Mouse (Mus musculus) spleen, postnatal 36 days (tissue): ENCODE data around the gene Ankrd60.

Experiments used
- DNase-seq, 2 experiments: peaks; one replicate each; pipeline ENCODE4 v3.0.0; 2022; ENCODE audit warnings: low spot score in 2 of 2, mixed read lengths in 1 of 2

Gene Ankrd60

DNA sequence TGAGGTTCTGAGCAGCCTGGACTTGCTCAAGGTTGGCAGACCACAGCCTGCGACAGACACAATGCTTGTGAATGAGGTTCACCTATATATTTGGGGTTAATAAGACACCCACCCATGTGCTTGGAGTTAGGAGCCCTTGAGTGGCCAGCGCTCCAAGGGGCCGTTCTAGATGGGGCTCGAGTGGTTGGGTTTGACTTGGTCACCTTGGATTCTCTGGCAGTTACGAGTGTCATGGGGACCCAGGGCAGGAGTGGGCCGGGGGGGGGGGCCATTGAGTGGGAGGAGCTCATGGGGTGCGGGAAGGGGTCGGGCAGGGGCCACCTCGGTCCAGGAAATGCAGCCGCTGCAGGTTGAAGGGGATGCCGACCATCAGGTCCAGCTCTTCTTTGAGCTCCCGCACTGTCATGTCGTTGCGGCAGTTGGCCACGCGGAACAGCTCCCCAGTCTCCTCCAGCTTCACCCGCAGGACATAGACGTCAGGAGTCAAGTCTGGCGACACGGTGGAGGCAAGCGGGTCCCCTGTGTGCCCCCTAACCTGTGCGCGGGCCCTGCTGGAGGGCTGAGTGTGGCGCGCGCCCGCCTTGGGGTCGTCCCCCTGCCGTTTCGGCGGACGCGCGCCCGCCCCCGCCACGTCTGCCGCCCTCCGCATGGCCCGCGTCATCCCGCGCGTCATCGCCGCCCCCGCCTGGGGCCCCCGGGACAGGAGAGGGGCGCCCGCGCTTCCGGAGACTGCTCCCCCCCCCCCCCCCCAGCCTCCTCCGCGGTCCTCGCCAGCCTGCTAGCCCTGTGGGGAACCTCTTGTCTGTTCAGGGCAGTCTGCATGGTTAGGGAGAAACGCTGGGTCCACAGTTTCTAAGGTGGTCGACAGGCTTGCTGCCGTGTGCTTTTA lies at the start of gene Ankrd60:
Gene Ankrd60 (minus strand): TSS at position 697 of the 889 bp plus-strand sequence.
- DNase-seq, result peak; percentile 55 to 67

DNA sequence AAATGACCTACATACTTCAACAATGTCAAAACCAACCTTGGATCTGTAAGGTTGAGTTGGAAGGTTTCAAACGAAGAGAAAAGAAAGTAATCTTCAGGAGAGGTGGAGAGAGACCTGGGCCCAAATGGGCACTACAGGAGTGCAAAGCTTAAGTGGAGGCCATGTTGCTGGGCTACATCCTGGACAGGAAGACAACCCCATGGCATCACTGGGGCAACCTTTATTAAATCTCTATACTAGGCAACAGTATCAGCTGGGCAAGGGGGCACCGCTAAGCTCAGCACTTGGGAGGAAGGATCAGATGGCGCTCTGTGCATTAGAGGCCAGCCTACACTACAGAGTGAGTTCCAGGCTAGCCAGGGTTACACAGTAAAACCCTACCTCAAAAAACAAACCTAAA lies 47.6 kb upstream of the Ankrd60 start:
- DNase-seq, result no peak

DNA sequence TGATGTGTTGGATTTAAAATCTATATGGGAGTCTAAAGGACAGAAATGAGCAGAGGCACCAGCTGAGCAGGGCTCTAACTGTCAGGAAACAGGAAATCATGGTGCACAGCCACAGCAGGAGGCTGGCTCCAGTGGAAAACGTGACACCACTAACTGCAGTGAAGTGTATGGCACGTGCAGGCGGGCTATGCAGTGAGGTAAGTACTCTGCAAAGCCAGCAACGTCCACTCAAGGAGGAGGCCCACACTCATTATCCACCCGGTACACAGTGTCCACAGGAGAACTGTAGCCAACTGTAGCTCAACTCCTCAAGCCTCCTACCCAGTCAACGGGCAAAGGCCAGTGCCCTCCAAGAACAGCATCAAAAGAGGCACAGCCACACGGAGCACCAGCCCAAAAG lies 46.5 kb upstream of the Ankrd60 start:
- no peak for DNase-seq

DNA sequence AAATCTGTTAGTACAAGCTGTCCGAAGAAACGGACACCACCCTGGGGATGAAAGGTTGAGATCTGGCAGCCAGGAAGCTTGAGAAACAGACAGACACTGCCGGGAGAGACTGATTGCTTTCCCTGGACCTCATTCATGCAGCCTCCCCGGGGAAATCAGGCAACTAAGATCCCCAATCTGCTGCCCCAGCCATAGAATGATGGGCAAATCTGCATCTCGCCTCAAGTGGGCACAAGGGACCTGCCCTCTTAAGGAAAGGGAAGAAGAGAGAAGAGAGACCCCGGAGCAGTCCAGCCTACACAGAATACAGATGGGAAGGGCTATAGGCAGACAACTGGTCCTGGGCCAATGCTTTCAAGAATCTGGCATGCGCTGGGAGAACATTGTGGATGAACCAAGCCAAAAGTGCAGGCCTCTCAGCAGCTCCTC lies 44.0 kb upstream of the Ankrd60 start:
- no peak for DNase-seq

DNA sequence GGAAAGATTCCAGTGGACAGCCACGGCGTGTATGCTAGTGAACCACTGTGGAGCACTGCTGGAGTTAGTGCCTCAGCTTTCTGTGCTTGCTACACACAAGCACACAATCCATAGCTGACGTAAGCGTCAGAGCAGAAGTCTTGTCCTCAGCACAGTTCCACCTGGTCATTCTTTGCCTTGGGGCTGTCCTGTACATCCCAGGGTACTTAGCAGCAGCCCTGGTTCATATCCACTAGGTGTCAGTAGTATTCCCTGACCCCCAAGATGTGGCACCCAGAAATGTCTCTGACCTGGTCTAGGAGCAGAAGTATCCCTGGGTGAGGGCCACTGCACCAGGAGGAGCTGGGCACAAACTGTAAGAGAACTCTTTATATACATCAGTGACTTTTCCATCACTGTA lies 42.5 kb upstream of the Ankrd60 start:
- no peak for DNase-seq

DNA sequence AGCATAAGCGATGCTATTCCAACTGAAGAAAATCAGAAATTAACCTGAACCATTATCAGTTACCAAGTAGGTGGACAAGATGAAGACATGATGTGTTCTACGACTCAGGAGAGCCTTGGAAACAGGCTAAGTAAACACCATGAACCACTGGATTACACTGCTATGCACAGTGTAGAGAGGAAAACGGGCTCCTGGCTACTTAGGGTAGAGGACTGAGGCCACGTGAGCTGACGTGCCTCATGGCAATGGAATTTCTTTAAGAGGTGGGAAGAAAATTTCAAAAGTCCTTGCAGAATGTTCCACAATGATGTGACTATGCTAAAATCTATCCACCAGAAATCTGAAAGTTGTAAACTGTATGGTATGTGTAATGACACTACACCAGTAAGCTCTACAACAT lies 41.0 kb upstream of the Ankrd60 start:
- no peak for DNase-seq

DNA sequence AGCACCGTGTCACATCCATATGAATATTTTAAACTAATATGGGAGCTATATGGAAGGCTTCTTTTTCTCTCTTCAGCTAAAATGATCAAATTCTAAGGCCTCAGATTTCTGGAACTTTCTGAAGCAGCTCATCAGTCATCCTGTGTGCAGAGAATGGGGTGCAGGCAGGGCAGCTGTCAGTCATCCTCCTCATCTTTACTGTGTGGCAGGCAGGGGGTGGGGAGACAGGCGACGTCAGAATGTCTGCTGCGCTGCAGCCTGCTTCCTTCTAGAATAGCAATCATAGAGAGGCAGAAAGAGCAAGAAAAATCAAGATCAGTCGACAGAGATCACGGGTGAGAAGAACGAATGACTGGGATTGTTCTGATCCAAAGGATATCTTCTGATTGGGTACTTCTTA lies 38.0 kb upstream of the Ankrd60 start:
- no peak for DNase-seq

DNA sequence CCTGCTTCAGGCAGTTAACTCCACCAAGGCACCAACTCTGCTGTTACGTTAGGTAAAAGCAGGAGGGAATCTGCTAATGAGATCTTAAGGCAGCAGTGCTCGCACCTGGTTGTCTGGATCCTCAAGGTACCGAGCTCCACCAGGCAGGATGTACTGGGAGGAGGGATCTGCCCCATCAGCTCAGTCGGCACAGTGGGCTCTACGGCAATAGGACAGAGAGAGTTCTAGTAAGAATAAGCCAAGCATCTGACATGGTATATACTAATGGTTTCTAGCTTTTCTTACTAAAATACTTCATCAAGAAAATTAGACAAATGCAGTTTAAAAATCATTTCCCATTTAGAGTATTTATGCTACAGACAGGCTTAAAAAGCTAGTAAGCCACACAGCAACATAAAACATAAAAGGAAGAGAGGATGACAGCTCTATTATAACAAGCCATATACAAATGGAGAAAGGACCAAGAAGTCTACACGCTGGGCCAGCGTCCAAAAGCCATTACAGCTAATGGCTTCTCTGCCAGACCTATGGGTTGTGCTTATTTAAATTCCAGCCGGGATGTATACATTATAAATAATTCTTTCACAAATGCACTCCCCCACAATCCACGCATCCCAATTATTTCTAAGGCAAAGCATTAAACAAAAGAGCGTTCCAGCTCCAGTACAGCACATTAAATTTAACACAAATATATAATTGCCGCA lies 37.4 kb upstream of the Ankrd60 start:
- DNase-seq, result no peak

DNA sequence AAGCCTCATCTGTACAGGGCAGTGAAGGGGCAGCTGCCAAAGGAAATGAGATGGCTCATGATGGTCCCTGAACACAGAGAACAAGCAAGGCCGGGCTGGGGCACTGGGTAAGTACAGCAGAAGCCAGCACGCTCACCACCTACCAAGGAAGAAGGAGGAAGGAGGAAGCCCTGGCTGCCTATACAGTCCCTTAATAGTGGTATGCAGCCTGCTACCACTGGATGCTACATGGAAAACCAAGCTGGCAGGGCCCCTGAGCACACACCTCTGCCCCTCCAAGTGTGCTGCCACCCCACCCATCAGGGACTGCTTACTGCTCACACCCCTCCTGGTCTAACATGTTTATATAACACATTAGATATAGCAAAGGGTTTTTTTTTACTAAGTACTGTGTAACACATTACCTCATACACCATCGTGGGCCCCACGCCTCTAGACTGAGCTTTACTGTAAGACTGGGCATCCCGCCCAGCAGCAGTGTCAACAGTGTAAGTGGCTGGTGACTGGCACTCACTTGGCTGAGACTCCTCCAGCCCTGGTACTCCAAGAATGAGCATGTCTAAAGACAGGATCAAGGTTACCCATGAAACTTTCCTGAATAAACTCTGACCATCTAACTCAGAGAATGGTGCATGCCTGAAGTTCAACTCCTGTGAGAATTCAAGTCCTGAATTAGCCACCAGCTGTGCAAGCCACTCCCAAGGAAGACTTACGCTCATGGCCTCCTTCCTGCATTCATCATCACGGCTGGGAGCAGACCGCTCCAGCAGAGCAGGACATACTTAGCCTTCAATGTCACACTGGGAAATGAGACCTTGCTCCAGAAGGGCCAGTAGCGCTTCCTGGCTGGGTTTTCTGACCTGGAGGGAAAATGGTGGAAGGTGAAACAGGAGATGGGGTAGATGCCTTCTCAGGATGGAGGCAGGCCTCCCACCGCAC lies 30.1 kb upstream of the Ankrd60 start:
- no peak for DNase-seq

DNA sequence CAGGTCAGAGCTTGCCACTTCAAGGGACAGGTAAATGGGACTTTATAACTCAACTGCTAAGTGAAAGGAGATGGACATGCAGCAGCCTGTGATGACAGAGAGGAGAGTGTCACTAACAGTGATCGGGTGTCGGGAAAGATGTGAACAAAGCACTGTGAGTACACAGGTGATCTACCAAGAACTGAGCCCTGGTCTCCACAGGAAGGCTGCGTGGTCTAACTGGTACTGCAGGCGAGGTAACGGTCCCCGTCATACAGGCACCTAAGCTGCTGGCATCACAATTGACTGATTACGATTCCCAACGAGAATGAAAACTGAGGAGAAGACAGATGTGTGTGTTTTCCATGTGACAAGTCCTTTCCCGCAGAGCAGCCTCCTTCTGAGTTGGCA lies 28.2 kb upstream of the Ankrd60 start:
- no peak for DNase-seq

DNA sequence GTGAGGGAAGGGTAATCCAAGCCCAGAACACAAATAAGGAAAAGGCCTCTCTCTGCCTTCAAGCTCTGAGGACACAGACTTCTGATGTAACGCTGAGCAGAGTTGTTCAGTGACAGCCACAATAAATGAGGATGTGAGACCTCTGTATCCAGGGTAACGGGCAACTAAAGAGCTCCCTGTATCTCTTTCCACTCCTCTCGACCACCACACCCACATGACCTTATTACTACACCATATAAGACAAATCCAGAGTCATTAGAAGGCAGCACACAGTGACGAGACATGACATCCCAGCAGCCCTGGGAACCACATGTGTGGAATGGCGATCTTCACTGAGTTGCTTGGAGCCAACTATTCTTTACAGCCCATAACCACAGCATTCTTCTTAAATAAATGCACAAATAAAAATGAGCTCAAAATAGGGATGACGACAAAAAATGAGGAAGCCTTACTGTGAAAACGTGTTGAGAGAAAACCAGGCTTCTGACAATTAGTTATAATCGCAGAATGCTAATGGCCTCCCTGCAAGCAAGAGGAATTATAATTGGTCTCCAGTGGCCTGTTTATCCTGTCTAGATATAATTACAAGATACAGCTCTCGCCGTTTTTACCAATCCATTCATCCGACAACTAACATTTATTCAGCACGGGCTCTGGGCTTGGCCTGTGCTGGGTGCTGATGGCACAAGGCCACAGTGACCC lies 27.7 kb upstream of the Ankrd60 start:
- DNase-seq, result no peak

DNA sequence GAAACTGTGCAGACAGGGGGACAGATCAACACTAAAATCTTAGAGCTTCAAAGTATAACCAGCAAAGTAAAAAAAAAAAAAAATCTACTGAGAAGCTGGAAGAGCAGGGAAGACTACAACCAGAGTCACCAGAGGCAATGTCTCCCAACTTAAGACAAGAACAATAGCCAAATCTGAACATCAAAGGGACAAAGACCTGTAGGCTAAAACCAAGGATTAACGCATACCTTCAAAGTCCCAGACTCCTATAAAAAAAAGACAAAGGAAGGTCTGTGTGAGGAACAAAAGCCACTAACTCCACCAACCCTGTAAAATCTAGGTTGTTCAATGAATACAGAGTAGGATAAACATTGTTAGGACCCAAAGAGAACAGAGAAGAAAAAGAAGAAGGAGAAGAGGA lies 23.7 kb upstream of the Ankrd60 start:
- DNase-seq, result no peak

DNA sequence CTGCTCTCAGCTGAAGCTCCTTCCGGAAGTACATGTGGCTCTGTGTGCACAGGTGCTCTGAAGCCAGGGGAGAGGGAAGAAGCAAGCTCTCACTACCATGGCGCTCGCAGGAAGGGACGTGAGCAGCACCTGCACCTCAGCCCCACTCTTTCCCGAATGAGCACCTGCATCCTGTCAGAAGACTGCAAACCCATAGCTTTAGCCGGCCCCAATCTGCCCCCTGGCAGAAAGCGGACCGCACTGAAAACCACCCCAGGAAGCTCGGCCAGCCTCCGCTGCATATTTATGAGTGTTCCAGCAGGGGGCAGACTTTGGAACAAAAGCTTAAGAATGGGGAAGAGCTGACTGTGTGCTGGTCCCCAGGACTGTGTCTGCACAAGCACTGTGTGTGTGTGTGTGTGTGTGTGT lies 17.2 kb upstream of the Ankrd60 start:
- DNase-seq, result peak in 1 of 2 experiments; percentile 12

DNA sequence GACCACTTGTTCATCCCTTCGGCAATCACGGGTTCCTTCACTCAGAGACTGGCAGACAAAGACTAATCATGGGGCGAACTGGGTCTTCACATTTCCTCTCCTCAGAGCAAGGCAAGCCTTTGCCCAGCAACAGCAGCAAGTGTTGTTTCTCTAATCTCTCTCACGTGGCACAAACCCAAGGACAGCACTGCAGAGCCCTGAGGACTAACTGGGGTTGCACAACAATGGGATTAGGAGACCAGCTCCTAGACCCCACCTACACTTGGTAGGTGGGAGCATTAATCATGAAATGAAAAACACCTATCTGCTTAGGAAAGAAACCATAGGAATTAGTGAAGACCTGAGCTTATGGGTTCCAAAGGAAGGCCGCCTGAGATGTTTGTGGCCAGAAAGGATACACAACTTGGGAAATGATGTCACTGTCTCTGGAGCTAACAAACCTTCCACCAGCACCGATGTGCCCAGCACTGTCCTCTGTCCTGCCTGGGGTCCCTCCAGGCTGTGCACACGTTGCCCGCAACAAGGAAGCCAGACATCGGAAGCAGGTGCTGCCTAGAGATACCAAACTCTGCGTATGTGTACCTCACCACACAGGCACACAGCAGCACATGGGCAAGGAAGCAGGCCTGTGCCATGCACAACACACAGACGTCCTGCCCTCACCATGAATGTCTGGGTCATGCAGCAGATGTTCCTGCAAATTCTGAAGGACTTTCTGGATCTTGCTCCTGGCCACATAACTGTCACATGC lies 16.3 kb upstream of the Ankrd60 start:
- no peak for DNase-seq

DNA sequence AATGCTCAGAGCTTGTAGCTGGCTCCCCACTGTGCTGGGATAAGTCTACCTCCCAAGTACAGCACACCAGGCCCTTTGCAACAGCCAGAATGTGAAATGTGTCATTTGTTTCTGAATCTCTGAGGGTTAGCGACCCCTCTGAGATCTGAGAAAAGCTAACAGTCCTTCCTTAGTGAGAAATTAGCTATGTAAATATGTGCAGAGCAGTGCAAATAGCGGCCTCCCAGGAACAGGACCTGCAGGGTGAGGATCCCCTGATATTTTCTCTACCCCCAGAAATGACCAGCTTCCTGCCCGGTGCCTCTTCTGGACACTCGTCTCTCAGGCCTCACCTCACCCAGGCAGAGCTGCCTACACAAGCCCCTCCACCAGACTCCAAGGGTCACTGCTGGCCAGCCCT lies 15.7 kb upstream of the Ankrd60 start:
- no peak for DNase-seq

DNA sequence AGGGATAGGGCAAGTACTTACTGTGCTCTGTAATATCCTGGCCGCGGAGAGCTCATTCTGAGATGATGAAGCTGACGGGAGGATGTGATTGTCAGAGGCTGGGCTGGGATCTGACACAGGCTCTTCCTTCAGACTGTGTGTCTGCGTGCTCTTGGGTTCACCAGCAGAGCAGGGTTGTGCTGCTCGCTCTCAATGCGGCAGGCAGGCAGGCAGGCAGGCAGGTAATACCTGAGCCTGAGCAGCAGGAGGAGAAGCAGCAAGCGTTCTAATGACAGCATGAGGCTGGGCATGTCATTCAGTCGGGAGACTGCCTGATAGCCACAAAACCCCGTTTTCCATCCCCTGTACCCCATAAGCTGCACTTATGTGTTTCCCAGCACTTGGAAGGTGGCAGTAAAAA lies 14.6 kb upstream of the Ankrd60 start:
- DNase-seq, result no peak

DNA sequence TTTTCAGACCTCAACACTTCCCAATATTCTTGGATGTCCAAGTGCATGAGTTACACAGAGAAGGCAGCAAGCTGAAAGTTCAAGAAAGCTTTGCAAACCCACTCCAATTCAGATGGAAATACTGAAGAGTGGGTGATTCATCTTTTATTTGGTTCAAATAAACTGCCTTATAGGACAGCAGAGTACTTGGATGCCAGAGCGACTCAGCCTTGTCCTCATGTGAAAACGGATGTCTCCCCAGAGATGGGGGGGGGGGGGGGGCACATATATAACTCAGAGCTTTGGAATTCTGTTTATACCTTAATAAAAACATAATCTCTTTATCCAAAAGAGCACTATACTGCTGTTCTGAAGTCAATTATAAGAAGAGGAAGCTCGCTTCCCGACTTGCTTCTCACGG lies 9.2 kb upstream of the Ankrd60 start:
- no peak for DNase-seq

DNA sequence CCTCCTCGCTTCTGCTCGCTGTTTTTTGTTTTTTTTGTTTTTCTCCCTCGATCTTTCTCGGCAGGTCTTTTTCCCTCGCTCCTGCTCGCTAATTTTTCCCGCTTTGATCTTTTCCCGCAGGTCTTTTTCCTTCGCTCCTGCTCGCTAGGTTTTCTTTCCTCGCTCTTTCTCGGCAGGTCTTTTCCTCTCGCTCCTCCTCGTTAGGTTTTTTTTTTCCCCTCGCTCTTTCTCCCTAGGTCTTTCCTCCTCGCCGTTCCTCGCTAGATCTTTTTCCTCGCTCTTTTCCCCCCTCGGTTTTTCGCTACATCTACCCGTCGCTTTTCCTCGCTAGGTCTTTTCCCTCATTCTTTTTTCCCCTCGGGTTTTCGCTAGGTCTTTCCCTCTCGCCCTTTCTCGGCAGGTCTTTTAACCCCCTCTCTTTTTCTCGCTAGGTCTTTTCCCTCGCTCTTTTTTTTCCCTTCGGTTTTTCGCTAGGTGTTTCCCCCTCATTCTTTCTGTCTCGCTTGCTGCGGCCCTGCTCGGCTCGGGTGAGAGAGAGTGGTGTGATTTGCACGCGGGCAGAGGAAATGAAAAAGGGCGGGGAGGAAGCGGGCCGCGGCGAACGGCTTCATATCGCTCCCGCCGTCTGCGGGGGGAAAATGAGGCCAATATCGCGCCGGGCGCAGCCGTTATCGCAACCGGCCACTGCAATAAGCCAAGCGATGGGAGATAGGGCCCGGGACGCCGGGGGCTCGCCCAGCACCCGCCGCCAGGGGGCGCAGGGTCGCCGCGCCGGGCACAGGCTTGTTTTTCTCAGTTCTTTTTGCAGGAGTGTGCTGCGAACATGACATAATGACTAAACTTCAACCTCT lies 8.2 kb upstream of the Ankrd60 start:
- DNase-seq, result peak; percentile 63 to 65

DNA sequence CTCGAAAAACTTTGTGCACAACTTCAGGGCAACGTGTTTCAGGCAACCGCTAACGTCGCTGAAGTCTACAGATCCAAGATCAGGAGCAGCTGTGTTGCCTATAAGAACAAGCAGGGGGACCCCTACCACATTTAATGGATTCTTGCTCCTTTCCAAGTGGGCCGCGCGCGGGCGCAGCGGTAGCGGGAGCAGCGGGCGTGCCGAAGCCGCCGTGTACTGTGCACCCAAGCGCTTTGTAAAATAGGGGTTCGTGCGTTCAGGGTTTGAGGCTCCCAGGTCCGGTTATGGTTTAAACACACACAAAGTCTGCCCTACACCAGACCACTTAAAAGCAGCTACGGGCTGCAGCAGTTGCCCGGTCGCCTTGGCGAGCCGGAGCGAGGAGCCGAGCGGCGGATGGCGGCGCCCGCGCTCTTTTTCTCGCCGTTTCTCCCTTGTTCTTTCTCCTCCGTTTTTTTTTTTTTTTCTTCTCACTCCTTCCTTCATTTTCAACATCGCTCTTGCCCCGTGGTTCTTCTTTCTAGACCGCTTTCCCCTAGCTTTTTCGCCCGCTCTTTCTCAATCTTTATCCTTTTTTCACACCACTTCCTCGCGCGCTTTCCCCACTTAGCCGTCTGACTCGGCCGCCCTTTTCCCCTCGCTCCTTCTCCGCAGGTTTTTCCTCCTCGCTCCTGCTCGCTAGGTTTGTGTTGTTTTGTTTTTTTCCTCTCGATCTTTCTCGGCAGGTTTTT lies 7.4 kb upstream of the Ankrd60 start:
- no peak for DNase-seq
